Mouse (Mus musculus) retina, embryonic 14.5 days (tissue): Measurements from ENCODE around the gene Erich6.
"Not testable (repeated sequence)": the region's sequence is repeated elsewhere in the genome, so short reads cannot be mapped to it uniquely, and the experiment has no call there.

Source experiments
- DNase-seq: peaks from one replicate; pipeline ENCODE4 v3.0.0-alpha.2; 2015; ENCODE audit warnings: low spot score

Gene Erich6

DNA sequence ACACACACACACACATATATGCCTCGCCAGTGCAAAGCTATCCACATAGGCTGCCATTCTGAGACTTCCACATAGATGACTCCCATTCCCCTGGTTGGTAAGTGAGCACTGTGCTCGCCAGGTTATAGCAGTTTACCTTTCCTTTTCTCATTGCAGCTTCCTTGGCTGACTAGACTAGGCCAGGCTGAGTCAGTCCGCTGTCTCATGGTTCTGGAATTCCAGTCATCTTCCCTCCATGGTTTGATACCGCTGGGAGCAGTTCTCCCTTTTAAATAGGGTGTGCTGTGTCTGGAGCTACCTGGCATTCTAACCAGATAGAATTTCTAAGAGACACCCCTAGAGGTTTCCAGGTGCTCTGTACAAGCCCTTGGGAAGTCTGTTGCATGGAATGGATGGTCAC, 9.2 kb upstream of the Erich6 start:
- no peak for DNase-seq

DNA sequence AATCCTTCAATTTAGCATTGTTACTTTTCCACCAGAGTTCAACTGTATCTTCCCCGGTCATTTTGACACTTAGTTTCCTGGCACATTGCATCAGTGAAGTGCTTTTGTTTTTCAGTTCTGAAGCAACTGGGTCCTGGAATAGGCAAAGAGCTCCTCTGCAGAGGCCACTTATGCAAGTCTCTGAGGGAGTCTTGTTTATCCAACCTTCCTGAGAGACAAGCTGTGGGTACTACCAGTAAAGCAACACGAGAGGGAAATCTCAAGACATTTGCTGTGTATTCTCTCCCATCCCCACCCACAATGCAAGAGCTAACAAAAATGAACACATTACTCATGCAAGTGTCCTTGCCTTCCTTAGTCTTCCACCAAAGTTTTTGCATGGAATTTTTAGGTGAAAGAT, 5.3 kb downstream of the Erich6 start:
- DNase-seq = no peak

DNA sequence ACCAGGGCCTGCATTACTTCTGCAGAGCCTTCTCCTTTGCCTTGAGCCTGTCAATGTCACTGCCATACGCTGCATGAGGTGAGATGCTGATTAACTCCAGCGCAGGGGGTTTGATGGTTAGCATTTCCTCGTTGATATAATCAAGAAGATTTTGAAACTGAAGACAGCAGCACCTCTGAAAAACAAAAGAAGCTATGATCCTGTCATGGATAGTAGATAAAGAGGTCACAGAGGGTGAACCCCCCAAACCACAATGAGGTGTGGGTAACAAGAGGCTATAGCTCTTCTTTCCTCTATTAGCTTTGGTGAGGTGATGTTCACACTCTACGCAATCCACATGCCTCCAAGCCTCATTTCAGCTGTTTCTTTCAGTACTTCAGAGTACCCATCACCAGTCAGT, 12.0 kb downstream of the Erich6 start:
- no peak for DNase-seq

DNA sequence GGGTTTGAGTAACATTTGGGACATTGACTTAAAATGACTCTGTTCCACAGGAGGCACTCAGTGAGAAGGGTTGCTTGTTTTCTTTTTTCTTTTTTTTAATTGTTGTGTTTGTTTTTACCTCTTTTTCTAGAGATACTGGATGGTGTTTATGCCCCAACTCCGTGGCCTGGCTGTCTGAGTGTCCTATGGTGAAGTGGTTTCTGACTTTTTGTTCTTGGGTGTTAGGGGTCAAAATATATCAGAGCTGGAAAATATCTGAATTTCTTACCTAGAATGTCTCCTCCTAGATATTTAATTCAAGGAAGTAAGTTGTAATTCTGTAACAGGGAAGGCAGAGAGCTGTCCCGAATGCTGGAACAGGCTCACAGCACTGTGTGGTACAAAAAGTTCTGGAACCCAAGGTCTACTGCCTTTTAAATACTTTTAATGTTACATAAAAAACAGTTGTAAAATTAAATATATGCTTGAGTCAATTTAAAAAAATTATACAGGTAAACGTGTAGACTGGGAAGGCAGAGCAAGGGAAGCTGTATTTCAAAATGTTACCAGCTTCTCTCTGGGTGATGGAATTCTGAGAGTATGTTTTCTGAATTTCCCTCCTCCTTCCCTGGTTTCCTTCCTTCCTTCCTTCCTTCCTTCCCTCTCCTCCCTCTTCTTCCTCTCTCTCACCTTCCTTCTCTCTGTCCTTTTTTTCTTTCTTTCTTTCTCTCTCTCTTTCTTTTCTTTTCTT, 14.2 kb downstream of the Erich6 start:
- DNase-seq = no peak

DNA sequence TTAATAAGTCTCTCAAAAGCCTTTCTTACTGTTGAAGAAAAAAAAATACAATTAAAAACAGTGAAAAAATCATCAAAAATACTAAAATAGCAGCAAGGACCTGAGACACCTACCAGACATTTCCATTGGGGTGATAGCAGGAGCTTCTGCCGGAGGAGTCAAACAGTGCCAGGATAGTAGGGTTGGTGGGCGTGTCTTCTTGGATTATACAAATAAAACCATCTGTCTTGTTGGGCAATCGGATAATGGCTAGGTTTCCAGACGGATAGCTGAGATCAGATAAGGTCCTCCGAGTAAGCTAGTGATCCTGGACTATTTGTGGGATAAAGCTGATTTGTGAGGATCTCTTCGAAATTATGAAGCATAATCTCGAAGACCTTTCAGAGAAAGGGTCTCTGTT, 15.9 kb downstream of the Erich6 start:
- DNase-seq = peak; percentile 20

DNA sequence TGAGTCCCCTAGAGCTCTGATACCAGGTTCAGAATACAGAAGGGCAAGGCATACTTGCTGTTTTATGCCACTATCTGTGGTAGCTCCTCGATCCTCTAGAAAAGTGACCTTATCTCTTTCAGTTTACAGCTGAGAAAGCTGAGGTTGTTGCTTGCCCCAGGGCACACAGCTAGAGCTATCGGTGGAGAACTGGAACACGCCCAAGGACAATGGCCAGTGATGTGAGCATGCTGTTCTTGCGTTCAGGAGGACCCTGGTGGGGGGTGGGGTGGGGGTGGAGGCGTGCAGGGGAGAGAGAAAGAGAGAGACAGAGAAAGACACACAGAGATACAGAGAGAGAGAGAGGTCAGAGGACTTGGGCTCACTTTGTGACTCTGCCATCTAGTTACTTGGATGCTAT, 27.0 kb downstream of the Erich6 start:
- no peak for DNase-seq

DNA sequence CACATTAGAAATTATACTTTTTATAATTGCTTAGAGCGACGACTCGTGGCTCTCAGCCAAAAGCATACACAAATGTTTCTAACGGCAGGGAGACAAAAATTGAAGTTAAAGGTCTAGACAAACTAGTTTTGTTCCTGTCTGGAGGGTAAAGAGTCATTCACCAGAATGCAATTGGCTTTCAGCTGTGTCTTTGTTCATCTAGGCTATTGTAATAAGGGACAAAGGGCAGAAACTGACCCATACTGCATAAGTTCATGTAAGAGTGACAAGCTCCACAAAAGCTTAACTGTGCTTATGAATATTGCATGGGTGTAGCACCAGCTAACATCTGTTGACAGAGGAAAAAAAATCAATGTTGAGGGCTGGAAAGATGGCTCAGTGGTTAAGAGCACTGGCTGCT, 28.5 kb downstream of the Erich6 start:
- no peak for DNase-seq

DNA sequence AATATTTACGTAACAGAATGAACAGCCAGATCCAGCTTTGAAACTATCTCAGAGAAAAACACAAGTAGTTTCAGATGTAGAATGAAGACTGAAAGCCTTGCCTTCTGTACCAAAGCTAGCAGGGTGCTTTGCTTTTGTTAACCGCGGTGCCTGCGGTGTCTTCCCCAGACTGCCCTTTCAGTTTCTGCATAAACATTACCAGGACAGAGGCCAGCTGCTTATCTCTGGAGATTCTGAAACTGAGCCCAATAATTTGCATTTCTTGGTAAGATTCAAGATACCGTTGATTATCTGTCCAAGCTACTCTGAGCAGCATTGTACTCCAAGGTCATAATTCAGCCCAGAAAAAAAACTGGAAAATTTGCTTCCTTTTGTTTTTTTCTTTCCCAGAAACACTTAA, 43.4 kb downstream of the Erich6 start:
- no peak for DNase-seq

DNA sequence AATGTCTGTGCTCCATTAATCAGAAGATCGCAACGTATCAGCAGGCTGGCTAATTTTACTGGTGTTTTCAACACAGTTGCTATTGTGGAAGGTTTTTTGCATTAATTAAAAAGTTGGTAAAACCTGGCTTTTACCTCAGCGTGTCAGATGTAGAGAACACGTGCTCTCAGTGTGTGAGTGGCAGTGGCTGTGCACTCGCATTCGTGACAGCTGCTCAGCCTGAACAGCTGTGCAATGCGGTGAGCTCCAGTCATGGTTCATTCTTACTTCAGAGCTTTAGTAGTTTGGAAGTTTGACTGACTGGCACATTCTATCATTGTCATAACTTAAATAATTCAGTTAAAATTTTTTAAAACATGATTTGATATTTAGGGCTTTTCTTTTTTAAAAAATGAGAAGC, 44.3 kb downstream of the Erich6 start:
- not testable (repeated sequence) for DNase-seq

DNA sequence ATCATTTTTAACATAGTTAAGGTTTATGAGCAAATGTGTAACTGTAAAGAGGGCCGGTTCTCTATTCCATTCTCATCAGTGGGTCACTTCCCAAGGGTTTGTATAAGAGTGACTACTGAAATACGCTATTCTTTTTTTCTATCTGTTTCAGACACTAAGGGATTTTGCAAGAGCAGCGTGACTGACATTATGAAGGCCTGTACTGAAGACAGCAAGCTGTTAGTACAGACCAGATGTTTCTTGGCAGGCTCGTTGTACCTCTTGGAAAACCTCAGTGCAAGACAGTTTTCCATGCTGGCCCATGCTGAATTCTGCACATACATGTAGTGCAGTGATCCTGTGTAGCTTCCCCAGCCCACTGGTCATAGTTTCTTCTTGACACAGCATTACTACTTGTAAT, 46.5 kb downstream of the Erich6 start:
- not testable (repeated sequence) for DNase-seq

DNA sequence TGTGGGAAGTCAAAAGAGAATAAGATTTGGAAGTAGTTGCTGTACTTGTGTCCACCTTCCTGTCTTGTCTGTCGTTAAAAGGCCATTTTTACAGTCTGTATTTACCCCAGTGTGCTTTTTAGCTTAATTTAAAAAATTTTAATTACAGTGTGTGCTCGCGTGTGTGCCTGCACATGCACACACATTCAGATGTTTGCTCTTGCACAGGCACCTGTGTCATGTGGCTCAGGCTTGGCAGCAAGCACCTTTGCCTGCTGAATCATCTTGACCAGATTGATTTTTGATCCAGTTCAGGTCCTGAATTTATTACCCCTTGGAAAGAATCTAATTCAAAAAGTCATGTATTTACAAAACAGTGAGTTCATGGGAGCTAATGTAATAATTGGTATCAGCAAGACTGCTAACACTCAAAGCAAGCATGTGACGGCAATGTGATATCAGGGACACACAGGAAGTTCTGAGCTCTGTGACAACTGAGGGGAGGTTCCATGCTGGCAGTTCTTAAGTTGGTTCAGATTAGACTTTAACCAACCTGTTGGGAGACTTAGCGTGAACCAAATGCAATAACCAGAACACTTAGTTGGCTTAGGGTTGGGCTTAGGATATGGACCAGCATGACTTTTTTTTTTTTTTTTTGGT, 54.1 kb downstream of the Erich6 start:
- DNase-seq = no peak

DNA sequence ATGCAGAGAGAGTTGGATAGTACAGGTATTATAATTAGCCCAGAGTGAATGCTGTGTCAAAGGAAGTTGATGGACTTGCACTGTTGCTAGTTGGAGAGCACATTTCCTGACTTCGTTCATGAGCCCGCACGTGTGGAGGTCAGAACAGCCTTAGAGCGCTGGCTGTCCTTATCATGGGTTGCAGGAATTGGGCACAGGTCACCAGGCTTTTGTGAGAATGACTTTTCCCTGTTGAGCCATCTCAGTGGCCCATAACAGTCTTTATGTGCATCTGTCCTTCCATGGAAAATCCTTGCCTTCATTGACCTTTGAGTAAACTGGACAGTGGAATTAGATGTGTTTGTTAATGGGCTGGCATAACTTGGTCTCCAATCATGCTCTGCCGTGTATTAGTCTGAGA, 54.7 kb downstream of the Erich6 start:
- DNase-seq = no peak

DNA sequence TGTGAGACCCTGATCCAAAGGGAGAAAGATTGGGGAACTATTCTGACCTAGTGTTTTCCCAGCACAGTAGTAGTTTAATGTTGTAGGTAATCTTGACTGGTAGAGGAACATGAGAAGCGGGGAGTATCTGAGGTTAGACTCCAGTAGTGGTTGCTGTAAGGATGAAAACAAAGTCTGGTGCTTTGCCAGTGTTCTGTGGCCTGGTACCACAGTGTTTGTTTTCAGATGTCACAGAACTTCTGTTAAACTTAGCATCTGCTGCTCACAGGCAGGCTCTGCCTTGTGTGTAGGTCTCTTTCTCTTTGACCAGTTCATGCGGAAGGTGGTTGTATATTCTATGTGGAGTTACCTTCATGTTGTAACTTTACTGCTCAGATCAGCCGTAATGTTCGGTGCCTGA, 55.5 kb downstream of the Erich6 start:
- no peak for DNase-seq

DNA sequence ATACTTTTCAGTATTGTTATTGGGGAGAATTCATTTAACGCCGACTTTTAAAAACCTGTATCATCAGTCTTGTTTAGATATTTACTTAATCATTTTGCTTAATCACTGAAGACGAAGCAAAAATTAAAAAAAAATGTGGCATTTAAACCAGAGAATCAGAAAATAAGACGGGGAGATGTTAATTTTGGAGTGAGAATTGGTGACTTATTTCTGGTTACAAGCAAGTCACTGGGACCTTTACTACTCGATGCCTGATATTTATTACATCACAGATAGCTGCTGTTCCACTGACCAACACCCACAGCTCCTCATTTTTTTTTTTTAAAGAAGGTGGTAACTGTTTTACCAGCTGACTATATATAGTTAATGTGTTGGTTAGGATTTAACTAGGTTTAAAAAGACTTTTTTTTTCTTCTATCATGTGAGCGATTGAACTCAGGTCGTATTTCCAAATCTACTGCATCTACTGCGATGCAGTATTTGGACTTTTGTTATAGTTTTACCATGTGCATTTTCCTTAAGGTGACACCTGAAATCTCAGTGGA, 59.4 kb downstream of the Erich6 start:
- peak; percentile 19 for DNase-seq

DNA sequence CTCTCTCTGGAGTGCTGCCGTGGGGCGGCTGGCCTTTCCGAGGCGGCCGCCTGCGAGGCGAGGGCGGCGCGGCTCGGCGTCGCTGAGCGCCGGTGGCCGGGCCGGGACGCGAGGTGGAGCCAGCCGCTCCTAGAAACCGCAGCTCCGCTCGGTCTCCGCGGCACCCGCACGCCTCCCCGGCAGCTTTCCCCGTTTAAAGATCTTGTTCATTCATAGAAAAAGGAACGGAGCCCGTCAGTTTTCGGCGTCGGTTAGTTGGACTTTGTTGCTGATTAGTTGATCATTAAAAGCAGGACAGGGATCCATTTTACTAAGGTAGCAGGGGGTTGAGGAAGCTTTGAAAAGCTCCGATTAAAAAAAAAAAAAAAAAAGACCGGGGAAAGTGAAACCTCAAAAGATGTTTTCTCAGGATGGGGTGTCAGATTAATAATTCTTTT, 59.9 kb downstream of the Erich6 start:
- peak; percentile 62 for DNase-seq

DNA sequence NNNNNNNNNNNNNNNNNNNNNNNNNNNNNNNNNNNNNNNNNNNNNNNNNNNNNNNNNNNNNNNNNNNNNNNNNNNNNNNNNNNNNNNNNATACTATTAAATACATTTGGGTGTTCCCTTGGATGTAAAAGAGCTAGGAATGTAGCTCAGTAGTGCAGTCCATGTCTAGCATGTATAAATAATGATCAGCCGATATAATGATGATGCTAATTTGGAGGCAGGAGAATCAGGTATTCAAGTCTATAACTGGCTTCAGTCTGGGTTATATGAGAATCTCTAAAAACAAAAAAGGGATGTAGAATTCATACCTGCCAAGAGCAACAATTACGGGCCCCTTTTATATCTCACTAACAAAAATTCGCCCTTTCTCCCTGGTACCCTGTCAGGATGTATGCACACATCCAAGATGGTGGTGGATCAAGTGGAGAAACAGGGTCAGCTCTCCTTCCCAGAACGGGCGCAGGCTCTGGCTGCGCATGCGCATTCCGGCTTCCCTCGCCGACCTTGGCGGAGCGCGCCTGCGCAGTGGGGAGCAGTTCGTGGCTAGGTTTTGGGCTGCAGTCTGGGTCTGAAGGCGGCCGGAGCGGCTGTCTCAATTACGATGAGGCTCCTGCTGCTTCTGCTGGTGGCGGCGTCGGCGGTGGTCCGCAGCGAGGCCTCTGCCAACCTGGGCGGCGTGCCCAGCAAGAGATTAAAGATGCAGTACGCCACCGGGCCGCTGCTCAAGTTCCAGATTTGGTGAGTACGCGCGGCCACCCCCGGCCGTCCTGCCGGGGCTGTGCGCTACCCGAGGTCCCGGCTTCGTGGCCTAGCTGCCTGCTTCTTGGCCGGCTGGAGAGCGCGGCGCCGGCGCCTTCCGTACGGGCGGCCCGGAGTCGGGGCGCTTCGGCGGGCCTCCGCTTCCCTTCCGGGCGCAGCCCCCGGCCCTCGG, 60.6 kb downstream of the Erich6 start, which contains the start of gene Selenot:
Gene Selenot, plus strand, starts transcription at position 500 of the 930 bp plus-strand sequence.
- DNase-seq = peak; percentile 99

DNA sequence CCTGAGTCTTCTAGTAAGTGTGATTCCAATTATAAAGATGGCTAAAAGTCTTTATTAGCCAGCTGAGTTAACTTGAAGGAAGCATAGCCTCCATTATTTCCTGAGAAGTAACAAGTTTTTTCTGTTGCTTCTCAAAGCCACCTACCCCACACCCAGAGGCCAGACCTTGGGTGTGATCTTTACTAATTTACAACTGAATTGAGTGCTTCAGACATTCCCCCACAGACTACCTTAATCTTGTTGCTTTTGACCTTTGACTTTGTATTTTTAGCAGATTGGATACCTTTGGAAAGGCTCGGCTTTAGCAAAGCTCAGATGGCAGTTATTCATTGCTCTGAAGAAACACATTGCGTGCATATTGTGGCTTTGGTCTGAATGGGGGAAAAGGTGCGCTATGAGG, 66.2 kb downstream of the Erich6 start:
- no peak for DNase-seq
